Comparison of ENCODE assay signal across 8 mouse cellular contexts in genomic region chr19:29251191-29251957, GRCm38 (mm10). TPM values are rescaled to one million over a fixed set of nuclear protein-coding genes. Genes with fewer than 3 reads are reported as not detected.
DNase-seq lines count a peak whose midpoint lies in the region; ATAC-seq and TF ChIP-seq lines count a peak whose summit lies in the region.

Jak2 (plus strand) TSS chr19:29251828.

- peak within 1 kb of the TSS; percentile 86 for H3K4me2 ChIP-seq in embryonic facial prominence, embryonic 13.5 days
- H3K4me2 ChIP-seq in limb, embryonic 14.5 days (replicated peaks; ENCODE audit: low read depth, low read length, severe bottlenecking) = peak within 1 kb of the TSS; percentile 55
- H3K4me2 ChIP-seq in midbrain, embryonic 16.5 days (ENCODE audit: low read length) = peak within 1 kb of the TSS; percentile 83

- H3K36me3 ChIP-seq in embryonic facial prominence, embryonic 13.5 days = 0 out of 2 replicates have a peak, but pooled peaks cover 3% of the 10 kb centered on the region
- H3K36me3 ChIP-seq in kidney, adult 2 months (ENCODE audit: control insufficient read depth, insufficient read depth, low read length) = no peaks in the 10 kb centered on the region
- H3K36me3 ChIP-seq in limb, embryonic 14.5 days (ENCODE audit: control insufficient read depth, insufficient read depth, low read length) = 0 out of 2 replicates have a peak, but pooled peaks cover 3% of the 10 kb centered on the region
- H3K36me3 ChIP-seq in midbrain, embryonic 16.5 days (ENCODE audit: control insufficient read depth, insufficient read depth, low read length) = no peaks in the 10 kb centered on the region; the same call in 1 of the 2 replicates
- H3K36me3 ChIP-seq in spleen, adult 2 months (ENCODE audit: control insufficient read depth, insufficient read depth, low read length) = 0 out of 2 replicates have a peak, but pooled peaks cover 2% of the 10 kb centered on the region

- H3K9ac ChIP-seq in embryonic facial prominence, embryonic 13.5 days = peak within 1 kb of the TSS; percentile 97
- peak within 1 kb of the TSS; percentile 96 for H3K9ac ChIP-seq in limb, embryonic 14.5 days (ENCODE audit: low read depth, low read length, severe bottlenecking)
- H3K9ac ChIP-seq in midbrain, embryonic 16.5 days (ENCODE audit: low read depth, low read length) = peak within 1 kb of the TSS; percentile 100

- DNase-seq in 416B (ENCODE audit: low read depth) = peak; percentile 82
- peak; percentile 81 to 86 for DNase-seq in adrenal gland, postnatal 4 days (ENCODE audit: low spot score in 2 of 2)
- DNase-seq in heart, adult 18-20 months = peak; percentile 92 to 97
- peak; percentile 97 for DNase-seq in kidney, adult 2 months
- DNase-seq in limb, embryonic 14.5 days (ENCODE audit: low spot score) = peak; percentile 89
- DNase-seq in spleen, adult 2 months (ENCODE audit: low read depth in 1 of 2, low spot score in 2 of 2) = peak; percentile 72 to 89

- no peak; the same call in 1 of the 2 replicates for TF ChIP-seq CTCF in kidney, adult 2 months (conservative IDR thresholded peaks at IDR 0.05; ENCODE audit: insufficient read depth, insufficient read length, low read depth, low read length)
- peak; percentile 2; the same call in 1 of the 2 replicates for TF ChIP-seq CTCF in spleen, adult 2 months (IDR thresholded peaks at IDR 0.05; ENCODE audit: extremely low read depth, insufficient read depth, insufficient read length, insufficient replicate concordance)

- WGBS in embryonic facial prominence, embryonic 13.5 days = under 1% methylated on average over 74 of the region's 114 CpGs
- 2% methylated on average over 99 of the region's 114 CpGs for WGBS in kidney, adult 2 months
- WGBS in limb, embryonic 14.5 days = 0% methylated on average over 49 of the region's 114 CpGs
- under 1% methylated on average over 37 of the region's 114 CpGs for WGBS in midbrain, embryonic 16.5 days
- WGBS in spleen, adult 2 months = 2% methylated on average over 108 of the region's 114 CpGs

- ATAC-seq in embryonic facial prominence, embryonic 13.5 days (ENCODE audit: insufficient number of reproducible peaks, insufficient read depth, low FRiP score, low TSS enrichment, low read depth) = peak; percentile 97
- peak; percentile 94 for ATAC-seq in limb, embryonic 14.5 days (ENCODE audit: low FRiP score, low read depth)
- ATAC-seq in midbrain, embryonic 16.5 days = peak; percentile 95

- no peaks in the 10 kb centered on the region for H3K27me3 ChIP-seq in embryonic facial prominence, embryonic 13.5 days
- H3K27me3 ChIP-seq in kidney, adult 2 months (replicated peaks; ENCODE audit: control insufficient read depth, insufficient read depth, low read length) = no peaks in the 10 kb centered on the region
- H3K27me3 ChIP-seq in limb, embryonic 14.5 days (ENCODE audit: control insufficient read depth, insufficient read depth, low read length) = no peaks in the 10 kb centered on the region
- H3K27me3 ChIP-seq in midbrain, embryonic 16.5 days (ENCODE audit: control insufficient read depth, insufficient read depth, low read depth, low read length) = no peaks in the 10 kb centered on the region
- H3K27me3 ChIP-seq in spleen, adult 2 months (ENCODE audit: control insufficient read depth, insufficient read depth, low read length) = peaks cover 1% of the 10 kb centered on the region; the same call in 1 of the 2 replicates

- H3K27ac ChIP-seq in embryonic facial prominence, embryonic 13.5 days = peak within 1 kb of the TSS; percentile 97
- H3K27ac ChIP-seq in kidney, adult 2 months (ENCODE audit: insufficient read depth, low read depth, low read length) = peak within 1 kb of the TSS; percentile 90
- H3K27ac ChIP-seq in limb, embryonic 14.5 days (replicated peaks; ENCODE audit: low read depth, low read length) = peak within 1 kb of the TSS; percentile 94
- peak within 1 kb of the TSS; percentile 98 for H3K27ac ChIP-seq in midbrain, embryonic 16.5 days (ENCODE audit: low read length)
- H3K27ac ChIP-seq in spleen, adult 2 months (ENCODE audit: insufficient read depth, low read length) = peak within 1 kb of the TSS; percentile 93

- peak within 1 kb of the TSS; percentile 92 for H3K4me3 ChIP-seq in embryonic facial prominence, embryonic 13.5 days
- peak within 1 kb of the TSS; percentile 89 for H3K4me3 ChIP-seq in kidney, adult 2 months (ENCODE audit: insufficient read depth, low read depth, low read length)
- H3K4me3 ChIP-seq in limb, embryonic 14.5 days (replicated peaks; ENCODE audit: low read length) = peak within 1 kb of the TSS; percentile 95
- H3K4me3 ChIP-seq in midbrain, embryonic 16.5 days (ENCODE audit: low read depth, low read length) = peak within 1 kb of the TSS; percentile 97
- peak within 1 kb of the TSS; percentile 75 for H3K4me3 ChIP-seq in spleen, adult 2 months (ENCODE audit: extremely low read depth, insufficient read depth, insufficient read length)

- TF ChIP-seq POLR2A in kidney, adult 2 months (IDR thresholded peaks at IDR 0.05; ENCODE audit: low read depth, low read length) = peak; percentile 6
- TF ChIP-seq POLR2A in limb, embryonic 14.5 days (IDR thresholded peaks at IDR 0.05; ENCODE audit: borderline replicate concordance, extremely low read depth, insufficient read depth, insufficient read length) = 0 out of 2 replicates have a peak, but pooled peaks have one; percentile 65
- TF ChIP-seq POLR2A in spleen, adult 2 months (IDR thresholded peaks at IDR 0.05; ENCODE audit: low read depth, low read length) = peak; percentile 59

- 0 out of 2 replicates have a peak, but pooled peaks cover 3% of the 10 kb centered on the region for H3K9me3 ChIP-seq in embryonic facial prominence, embryonic 13.5 days
- no peaks in the 10 kb centered on the region for H3K9me3 ChIP-seq in limb, embryonic 14.5 days (ENCODE audit: control insufficient read depth, low read length)
- H3K9me3 ChIP-seq in midbrain, embryonic 16.5 days (replicated peaks; ENCODE audit: control insufficient read depth, low read length, poor library complexity, severe bottlenecking) = 0 out of 2 replicates have a peak, but pooled peaks cover 2% of the 10 kb centered on the region

- peaks cover 42% of the 10 kb centered on the region for H3K4me1 ChIP-seq in embryonic facial prominence, embryonic 13.5 days
- H3K4me1 ChIP-seq in kidney, adult 2 months (ENCODE audit: control insufficient read depth, insufficient read depth, low read length) = peaks cover 3% of the 10 kb centered on the region; the same call in 1 of the 2 replicates
- peaks cover 18% of the 10 kb centered on the region for H3K4me1 ChIP-seq in limb, embryonic 14.5 days (ENCODE audit: control insufficient read depth, insufficient read depth, low read length)
- peaks cover 51% of the 10 kb centered on the region for H3K4me1 ChIP-seq in midbrain, embryonic 16.5 days (ENCODE audit: control insufficient read depth, insufficient read depth, low read length)
- H3K4me1 ChIP-seq in spleen, adult 2 months (ENCODE audit: control insufficient read depth, insufficient read depth, insufficient read length) = no peaks in the 10 kb centered on the region; the same call in 1 of the 2 replicates

RNA-seq across cellular contexts. Expression of gene Jak2, which starts in this region (rescaled TPM):
- total RNA-seq in adrenal gland, postnatal 4 days (2021) = 10 to 100 TPM; 25.6 to 25.9 TPM
- polyA plus RNA-seq in embryonic facial prominence, embryonic 13.5 days (2015; fragmentation: Nextera tagmentation; extraction: Ambion mirVana) = 11.0 and 13.3 TPM in 2 replicates
- total RNA-seq in heart, adult 18-20 months (2021) = 10 to 100 TPM; 16.2 to 20.1 TPM
- polyA plus RNA-seq in kidney, adult 2 months (2012; rRNA removed) = 6.5 and 7.0 TPM in 2 replicates
- 13.1 and 15.7 TPM in 2 replicates for polyA plus RNA-seq in limb, embryonic 14.5 days (2012; rRNA removed)
- 15.2 and 16.4 TPM in 2 replicates for polyA plus RNA-seq in limb, embryonic 14.5 days (2014; fragmentation: Nextera tagmentation; extraction: Ambion mirVana)
- polyA plus RNA-seq in midbrain, embryonic 16.5 days (2015; fragmentation: Nextera tagmentation; extraction: Ambion mirVana) = 14.4 and 17.1 TPM in 2 replicates
- 7.7 and 8.7 TPM in 2 replicates for polyA plus RNA-seq in spleen, adult 2 months (2012; rRNA removed)

Comparison
In these comparisons a context has a peak if more than half of its experiments do, and no peak if none do; other contexts are left out.
1. Peak in every context shown above with its lines: DNase-seq, ATAC-seq, H3K4me3 ChIP-seq and H3K27ac ChIP-seq.
2. POLR2A ChIP-seq: peak in every context shown above with its lines; median percentile 65 in limb, embryonic 14.5 days; 59 in spleen, adult 2 months; 6 in kidney, adult 2 months.